Mouse (Mus musculus) limb, embryonic 10.5 days (tissue): ENCODE results near the gene Ucn. TPM values are rescaled to one million over a fixed set of nuclear protein-coding genes. Genes with fewer than 3 reads are reported as not detected.

Experiments used
- DNase-seq: peaks from one replicate; pipeline ENCODE4 v3.0.0-alpha.2; 2017; ENCODE audit warnings: low spot score
- H3K27ac ChIP-seq: fragments of 300-500 bp; sonication (generic); 2 replicates; pipeline ENCODE4 v1.5.1; 2016; ENCODE audit warnings: mild to moderate bottlenecking
- H3K27me3 ChIP-seq: fragments of 300-500 bp; sonication (generic); 2 replicates; pipeline ENCODE4 v1.6.1; 2016; ENCODE audit warnings: low read depth, mild to moderate bottlenecking; ENCODE audit not compliant: poor library complexity, severe bottlenecking
- H3K36me3 ChIP-seq: fragments of 300-500 bp; sonication (generic); 2 replicates; pipeline ENCODE4 v1.6.1; 2016; ENCODE audit warnings: mild to moderate bottlenecking, moderate library complexity
- H3K4me1 ChIP-seq: fragments of 300-500 bp; sonication (generic); 2 replicates; pipeline ENCODE4 v1.6.1; 2016
- H3K4me3 ChIP-seq: fragments of 300-500 bp; sonication (generic); 2 replicates; pipeline ENCODE4 v1.5.1; 2016; ENCODE audit warnings: mild to moderate bottlenecking, moderate library complexity
- H3K9me3 ChIP-seq: fragments of 300-500 bp; sonication (generic); replicated peaks from 2 replicates; pipeline ENCODE4 v1.6.1; 2016; ENCODE audit warnings: mild to moderate bottlenecking
- WGBS: fragments of 180-500 bp; shearing (Covaris S2); methylation state at CpG from one replicate; pipeline ENCODE4 v1.1.7; 2016; 5-methylcytosine and 5-hydroxymethylcytosine counted together
- polyA plus RNA-seq: library from polyadenylated mRNA; unstranded; fragments of >200 nt; fragmentation: Nextera tagmentation; extraction: Ambion mirVana; gene quantifications from 2 replicates; pipeline ENCODE4 v1.2.1, GENCODE M21; 2016

Gene Ucn
- polyA plus RNA-seq: not detected in 2 replicates

GRCm38 (mm10) chr5:31138241-31138967, at the start of gene Ucn:
Gene Ucn, minus strand, starts transcription at chr5:31138829.
- Histone ChIP-seq H3K36me3 (peaks cover 11% of the 10 kb centered on the region), H3K9me3 (no peaks in the 10 kb centered on the region), H3K27me3 (peaks cover 71% of the 10 kb centered on the region), H3K4me3 (peak within 1 kb of the TSS; percentile 34), H3K27ac (no peak within 1 kb of the TSS), H3K4me1 (peaks cover 25% of the 10 kb centered on the region)
- DNase-seq: peak; percentile 49
- 3% methylated on average over 52 of the region's 52 CpGs for WGBS

GRCm38 (mm10) chr5:31183678-31184077, 45.0 kb upstream of the Ucn start:
- no peak overlapping the region for H3K4me3 ChIP-seq
- H3K9me3 ChIP-seq: no peaks in the 10 kb centered on the region
- H3K27ac ChIP-seq: no peak overlapping the region
- no peaks in the 10 kb centered on the region for H3K27me3 ChIP-seq
- no peak for DNase-seq
- WGBS: 62% methylated on average over 4 of the region's 4 CpGs
- peaks cover 7% of the 10 kb centered on the region for H3K4me1 ChIP-seq
- H3K36me3 ChIP-seq: peaks cover 20% of the 10 kb centered on the region

GRCm38 (mm10) chr5:31181183-31181770, 42.6 kb upstream of the Ucn start:
- H3K4me1 ChIP-seq: peaks cover 9% of the 10 kb centered on the region
- peak overlapping the region; percentile 92; the same call in 1 of the 2 replicates for H3K4me3 ChIP-seq
- peaks cover 19% of the 10 kb centered on the region for H3K36me3 ChIP-seq
- H3K27me3 ChIP-seq: no peaks in the 10 kb centered on the region
- DNase-seq: no peak
- WGBS: 92% methylated on average over 9 of the region's 9 CpGs
- H3K27ac ChIP-seq: no peak overlapping the region
- H3K9me3 ChIP-seq: no peaks in the 10 kb centered on the region

- peak; percentile 93 for DNase-seq
- H3K4me3 ChIP-seq: peak within 1 kb of the TSS; percentile 92
- H3K27ac ChIP-seq: peak within 1 kb of the TSS; percentile 92
- no peaks in the 10 kb centered on the region for H3K27me3 ChIP-seq
- no peaks in the 10 kb centered on the region for H3K9me3 ChIP-seq
- under 1% methylated on average over 59 of the region's 59 CpGs for WGBS
- peaks cover 9% of the 10 kb centered on the region for H3K4me1 ChIP-seq
- H3K36me3 ChIP-seq: peaks cover 27% of the 10 kb centered on the region
These were observed 41.4 kb upstream of the Ucn start, which contains the start of the genes Gm29609 and Gtf3c2 for GRCm38 (mm10) chr5:31179766-31180630. Gene Gm29609, minus strand, starts transcription at chr5:31179911. Gene Gtf3c2, minus strand, starts transcription at chr5:31180144.

DNA sequence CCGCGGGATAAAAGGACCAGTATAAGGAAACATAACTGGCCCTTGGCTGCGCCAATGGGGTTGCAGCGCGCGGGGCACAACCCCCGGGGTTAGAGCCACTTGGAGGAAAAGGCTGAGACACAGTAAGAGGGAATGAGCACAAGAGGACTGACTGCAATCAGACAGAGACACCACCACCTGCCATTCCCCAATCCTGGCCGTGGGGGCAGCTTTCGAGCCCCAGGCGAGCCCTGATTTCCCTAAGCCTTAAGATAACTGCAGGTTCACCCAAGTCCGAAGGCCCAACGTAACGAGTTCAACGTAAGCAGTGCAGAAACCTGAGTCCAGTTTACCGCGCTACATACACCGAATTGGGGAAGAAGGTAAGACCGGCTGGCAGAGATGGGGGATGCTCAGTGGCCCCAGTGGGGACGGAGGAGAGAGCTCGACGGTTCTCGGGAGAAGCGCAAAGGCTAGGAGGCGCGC, 40.7 kb upstream of the Ucn start:
- H3K27ac ChIP-seq: peak overlapping the region; percentile 92
- H3K36me3 ChIP-seq: peaks cover 33% of the 10 kb centered on the region
- H3K4me3 ChIP-seq: peak overlapping the region; percentile 92
- H3K9me3 ChIP-seq: no peaks in the 10 kb centered on the region
- H3K4me1 ChIP-seq: peaks cover 9% of the 10 kb centered on the region
- peak; percentile 59 for DNase-seq
- WGBS: under 1% methylated on average over 25 of the region's 25 CpGs
- no peaks in the 10 kb centered on the region for H3K27me3 ChIP-seq

DNA sequence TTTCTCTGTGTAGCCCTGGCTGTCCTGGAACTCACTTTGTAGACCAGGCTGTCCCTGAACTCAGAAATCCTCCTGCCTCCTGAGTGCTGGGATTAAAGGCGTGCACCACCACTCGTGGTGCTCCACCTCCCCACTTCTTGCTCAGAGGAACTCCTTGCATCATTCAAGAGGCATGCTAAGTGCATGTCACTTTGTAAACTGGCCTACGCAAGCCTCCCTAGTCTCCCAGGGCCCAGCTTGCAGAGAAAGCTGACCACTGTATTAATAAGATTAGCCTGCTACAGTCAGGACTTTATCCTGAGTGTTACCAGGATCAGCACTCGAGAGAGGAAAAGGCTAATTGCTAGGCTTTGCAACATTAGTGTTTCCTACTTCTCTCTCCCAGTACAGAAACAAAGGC, 30.0 kb upstream of the Ucn start:
- no peaks in the 10 kb centered on the region for H3K27me3 ChIP-seq
- WGBS: 93% methylated on average over 4 of the region's 4 CpGs
- H3K27ac ChIP-seq: no peak overlapping the region
- no peaks in the 10 kb centered on the region for H3K9me3 ChIP-seq
- DNase-seq: no peak
- H3K36me3 ChIP-seq: peaks cover 97% of the 10 kb centered on the region
- no peak overlapping the region for H3K4me3 ChIP-seq
- H3K4me1 ChIP-seq: no peaks in the 10 kb centered on the region

- no peaks in the 10 kb centered on the region for H3K9me3 ChIP-seq
- H3K27ac ChIP-seq: no peak overlapping the region
- peaks cover 100% of the 10 kb centered on the region for H3K36me3 ChIP-seq
- DNase-seq: no peak
- WGBS: 90% methylated on average over 1 of the region's 1 CpGs
- no peaks in the 10 kb centered on the region for H3K4me1 ChIP-seq
- no peak overlapping the region for H3K4me3 ChIP-seq
- no peaks in the 10 kb centered on the region for H3K27me3 ChIP-seq
These were observed 26.2 kb upstream of the Ucn start for GRCm38 (mm10) chr5:31164878-31165277.

DNA sequence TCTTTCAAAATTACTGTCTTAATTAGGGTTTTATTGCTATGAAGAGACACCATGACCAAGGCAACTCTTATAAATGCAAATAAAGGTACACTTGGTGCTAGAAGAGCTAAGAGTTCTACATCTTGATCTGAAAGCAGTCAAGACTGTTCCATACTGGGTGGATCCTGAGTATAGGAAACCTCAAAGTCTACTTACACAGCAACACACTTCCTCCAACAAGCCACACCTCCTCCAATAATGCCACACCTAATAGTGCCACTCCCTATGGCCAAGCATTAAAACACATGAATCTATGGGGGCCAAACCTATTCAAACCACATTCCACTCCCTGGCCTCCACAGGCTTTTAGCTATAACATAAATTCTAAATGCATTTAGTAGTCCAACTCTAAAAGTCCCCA, 23.8 kb upstream of the Ucn start:
- Histone ChIP-seq H3K4me3 (no peak overlapping the region), H3K4me1 (no peaks in the 10 kb centered on the region), H3K36me3 (peaks cover 100% of the 10 kb centered on the region), H3K27me3 (no peaks in the 10 kb centered on the region), H3K27ac (no peak overlapping the region), H3K9me3 (no peaks in the 10 kb centered on the region)
- no peak for DNase-seq

GRCm38 (mm10) chr5:31154152-31154553, 15.5 kb upstream of the Ucn start, which contains the start of gene Mpv17:
Gene Mpv17, minus strand, starts transcription at chr5:31154251.
- peak; percentile 87 for DNase-seq
- under 1% methylated on average over 19 of the region's 19 CpGs for whole genome bisulfite sequencing
- H3K36me3 ChIP-seq: peaks cover 54% of the 10 kb centered on the region

GRCm38 (mm10) chr5:31153516-31154151, 15.0 kb upstream of the Ucn start:
- H3K4me3 ChIP-seq: peak overlapping the region; percentile 68
- peak overlapping the region; percentile 86 for H3K27ac ChIP-seq
- H3K9me3 ChIP-seq: no peaks in the 10 kb centered on the region
- peaks cover 52% of the 10 kb centered on the region for H3K36me3 ChIP-seq
- no peaks in the 10 kb centered on the region for H3K27me3 ChIP-seq
- no peak for DNase-seq
- peaks cover 13% of the 10 kb centered on the region for H3K4me1 ChIP-seq
- 41% methylated on average over 6 of the region's 6 CpGs for WGBS

More at GRCm38 (mm10) chr5:31154152-31154553, 15.5 kb upstream of the Ucn start, which contains the start of gene Mpv17:
- peak within 1 kb of the TSS; percentile 86 for H3K27ac ChIP-seq
- H3K9me3 ChIP-seq: no peaks in the 10 kb centered on the region
- peak within 1 kb of the TSS; percentile 68 for H3K4me3 ChIP-seq
- peaks cover 13% of the 10 kb centered on the region for H3K4me1 ChIP-seq
- no peaks in the 10 kb centered on the region for H3K27me3 ChIP-seq

DNA sequence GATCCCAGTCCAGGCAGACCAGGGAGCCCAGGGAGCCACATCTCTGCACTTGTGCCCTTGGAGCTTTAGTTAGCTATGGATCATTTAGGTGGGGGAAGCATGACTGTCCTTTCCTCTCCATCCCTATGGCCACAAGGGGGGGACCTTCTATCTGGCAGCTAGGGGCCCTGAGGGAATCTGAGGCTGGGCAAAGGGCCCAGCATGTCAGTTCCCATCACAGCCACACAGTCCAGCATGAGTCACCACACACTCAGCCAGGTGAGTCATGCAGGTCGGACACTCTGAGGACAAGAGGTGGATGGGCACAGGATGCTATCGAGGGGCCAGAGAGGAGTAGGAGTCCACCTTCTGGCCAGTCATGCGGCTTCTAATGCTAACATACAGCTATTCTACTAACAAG, 13.1 kb upstream of the Ucn start:
- DNase-seq: no peak
- Histone ChIP-seq H3K4me3 (no peak overlapping the region), H3K9me3 (no peaks in the 10 kb centered on the region), H3K27ac (no peak overlapping the region), H3K27me3 (no peaks in the 10 kb centered on the region), H3K4me1 (peaks cover 13% of the 10 kb centered on the region), H3K36me3 (peaks cover 37% of the 10 kb centered on the region)
- 88% methylated on average over 3 of the region's 3 CpGs for WGBS

- no peak for DNase-seq
- Histone ChIP-seq H3K27me3 (no peaks in the 10 kb centered on the region), H3K36me3 (peaks cover 35% of the 10 kb centered on the region), H3K9me3 (no peaks in the 10 kb centered on the region), H3K27ac (no peak overlapping the region), H3K4me1 (peaks cover 10% of the 10 kb centered on the region), H3K4me3 (no peak overlapping the region)
- WGBS: 86% methylated on average over 4 of the region's 4 CpGs
These were observed 11.2 kb upstream of the Ucn start for GRCm38 (mm10) chr5:31149781-31150180.
